Mouse (Mus musculus): ENCODE measurements at regions not wholly inside any gene's neighbourhood (a gene's known extent, or its start where the extent isn't known, plus 50 kb on each side); places are given as distances from the start of the nearest gene placed in this dataset.

- H3K9ac ChIP-seq (replicated peaks; ENCODE audit: low read length), result peak overlapping the region; percentile 25
- H3K36me3 ChIP-seq (replicated peaks; ENCODE audit: control insufficient read depth, insufficient read depth, low read depth, low read length), result no peaks in the 10 kb centered on the region
- no peaks in the 10 kb centered on the region for H3K27me3 ChIP-seq (ENCODE audit: control insufficient read depth, insufficient read depth, low read length)
- ATAC-seq (replicated peaks; ENCODE audit: insufficient number of reproducible peaks, low FRiP score, low TSS enrichment, low read depth), result no peak
- no peaks in the 10 kb centered on the region; the same call in none of the 2 replicates for H3K4me1 ChIP-seq (ENCODE audit: control insufficient read depth, insufficient read depth, low read length)
- no peaks in the 10 kb centered on the region for H3K9me3 ChIP-seq (replicated peaks; ENCODE audit: control insufficient read depth, low read length)
- peak; percentile 45 for DNase-seq (ENCODE audit: low spot score)
- peak overlapping the region; percentile 14 for H3K4me3 ChIP-seq (ENCODE audit: low read depth, low read length)
- H3K27ac ChIP-seq (replicated peaks; ENCODE audit: low read depth, low read length), result peak overlapping the region; percentile 16; the same call in 1 of the 2 replicates
- peak overlapping the region; percentile 57 for H3K4me2 ChIP-seq (ENCODE audit: low read depth, low read length)
- WGBS, result 33% methylated on average over 10 of the region's 10 CpGs
Observed at GRCm38 (mm10) chr9:40617676-40618062, 52.7 kb upstream of the Gm21915 start.

GRCm38 (mm10) chr9:40617036-40617675, 53.3 kb upstream of the Gm21915 start:
- H3K27ac ChIP-seq (replicated peaks; ENCODE audit: low read depth, low read length), result peak overlapping the region; percentile 16; the same call in 1 of the 2 replicates
- no peaks in the 10 kb centered on the region; the same call in none of the 2 replicates for H3K4me1 ChIP-seq (ENCODE audit: control insufficient read depth, insufficient read depth, low read length)
- no peaks in the 10 kb centered on the region for H3K27me3 ChIP-seq (ENCODE audit: control insufficient read depth, insufficient read depth, low read length)
- ATAC-seq (replicated peaks; ENCODE audit: insufficient number of reproducible peaks, low FRiP score, low TSS enrichment, low read depth) (peak; percentile 72; the same call in 1 of the 2 replicates), DNase-seq (ENCODE audit: low spot score) (peak; percentile 73)
- H3K4me3 ChIP-seq (ENCODE audit: low read depth, low read length), result peak overlapping the region; percentile 14
- no peaks in the 10 kb centered on the region for H3K9me3 ChIP-seq (replicated peaks; ENCODE audit: control insufficient read depth, low read length)
- H3K9ac ChIP-seq (replicated peaks; ENCODE audit: low read length), result peak overlapping the region; percentile 1
- WGBS, result under 1% methylated on average over 20 of the region's 20 CpGs
- H3K4me2 ChIP-seq (ENCODE audit: low read depth, low read length), result peak overlapping the region; percentile 57
- no peaks in the 10 kb centered on the region for H3K36me3 ChIP-seq (replicated peaks; ENCODE audit: control insufficient read depth, insufficient read depth, low read depth, low read length)

- H3K36me3 ChIP-seq (replicated peaks; ENCODE audit: control insufficient read depth, insufficient read depth, low read depth, low read length), result no peaks in the 10 kb centered on the region
- no peak overlapping the region for H3K9ac ChIP-seq (replicated peaks; ENCODE audit: low read length)
- DNase-seq (ENCODE audit: low spot score) (peak; percentile 94), ATAC-seq (replicated peaks; ENCODE audit: insufficient number of reproducible peaks, low FRiP score, low TSS enrichment, low read depth) (peak; percentile 71)
- H3K4me1 ChIP-seq (ENCODE audit: control insufficient read depth, insufficient read depth, low read length), result no peaks in the 10 kb centered on the region; the same call in none of the 2 replicates
- H3K4me2 ChIP-seq (ENCODE audit: low read depth, low read length), result peak overlapping the region; percentile 57
- no peaks in the 10 kb centered on the region for H3K27me3 ChIP-seq (ENCODE audit: control insufficient read depth, insufficient read depth, low read length)
- peak overlapping the region; percentile 11; the same call in 1 of the 2 replicates for H3K4me3 ChIP-seq (ENCODE audit: low read depth, low read length)
- no peaks in the 10 kb centered on the region for H3K9me3 ChIP-seq (replicated peaks; ENCODE audit: control insufficient read depth, low read length)
- H3K27ac ChIP-seq (replicated peaks; ENCODE audit: low read depth, low read length), result no peak overlapping the region
- 4% methylated on average over 11 of the region's 11 CpGs for WGBS
Observed at GRCm38 (mm10) chr9:40616426-40617035, 53.9 kb upstream of the Gm21915 start.

- Histone ChIP-seq H3K4me1 (ENCODE audit: control insufficient read depth, insufficient read depth, low read length) (no peaks in the 10 kb centered on the region; the same call in none of the 2 replicates), H3K4me2 (ENCODE audit: low read depth, low read length) (no peak overlapping the region), H3K9me3 (replicated peaks; ENCODE audit: control insufficient read depth, low read length) (no peaks in the 10 kb centered on the region), H3K36me3 (replicated peaks; ENCODE audit: control insufficient read depth, insufficient read depth, low read depth, low read length) (no peaks in the 10 kb centered on the region), H3K27me3 (ENCODE audit: control insufficient read depth, insufficient read depth, low read length) (no peaks in the 10 kb centered on the region), H3K9ac (replicated peaks; ENCODE audit: low read length) (no peak overlapping the region), H3K4me3 (ENCODE audit: low read depth, low read length) (no peak overlapping the region), H3K27ac (replicated peaks; ENCODE audit: low read depth, low read length) (no peak overlapping the region)
- DNase-seq (ENCODE audit: low spot score) (no peak), ATAC-seq (replicated peaks; ENCODE audit: insufficient number of reproducible peaks, low FRiP score, low TSS enrichment, low read depth) (no peak)
- 30% methylated on average over 8 of the region's 8 CpGs for WGBS
Observed at GRCm38 (mm10) chr9:40615891-40616290, 54.5 kb upstream of the Gm21915 start.

- H3K4me3 ChIP-seq (ENCODE audit: low read depth, low read length), result no peak overlapping the region
- H3K27me3 ChIP-seq (ENCODE audit: control insufficient read depth, insufficient read depth, low read length), result no peaks in the 10 kb centered on the region
- H3K27ac ChIP-seq (replicated peaks; ENCODE audit: low read depth, low read length), result no peak overlapping the region
- no peak for DNase-seq (ENCODE audit: low spot score)
- no peaks in the 10 kb centered on the region for H3K36me3 ChIP-seq (replicated peaks; ENCODE audit: control insufficient read depth, insufficient read depth, low read depth, low read length)
- no peak overlapping the region for H3K4me2 ChIP-seq (ENCODE audit: low read depth, low read length)
- H3K9me3 ChIP-seq (replicated peaks; ENCODE audit: control insufficient read depth, low read length), result no peaks in the 10 kb centered on the region
- H3K9ac ChIP-seq (replicated peaks; ENCODE audit: low read length), result no peak overlapping the region
- ATAC-seq (replicated peaks; ENCODE audit: insufficient number of reproducible peaks, low FRiP score, low TSS enrichment, low read depth), result no peak
- H3K4me1 ChIP-seq (ENCODE audit: control insufficient read depth, insufficient read depth, low read length), result no peaks in the 10 kb centered on the region; the same call in none of the 2 replicates
- WGBS, result 66% methylated on average over 5 of the region's 5 CpGs
Observed at GRCm38 (mm10) chr9:40614071-40614470, 56.3 kb upstream of the Gm21915 start.

- DNase-seq (ENCODE audit: low spot score), result no peak
- no peak overlapping the region for H3K27ac ChIP-seq (replicated peaks; ENCODE audit: low read depth, low read length)
- no peak overlapping the region for H3K4me3 ChIP-seq (ENCODE audit: low read depth, low read length)
- no peaks in the 10 kb centered on the region for H3K27me3 ChIP-seq (ENCODE audit: control insufficient read depth, insufficient read depth, low read length)
- WGBS, result 88% methylated on average over 4 of the region's 4 CpGs
- no peaks in the 10 kb centered on the region for H3K36me3 ChIP-seq (replicated peaks; ENCODE audit: control insufficient read depth, insufficient read depth, low read depth, low read length)
- H3K9ac ChIP-seq (replicated peaks; ENCODE audit: low read length), result no peak overlapping the region
- no peak overlapping the region for H3K4me2 ChIP-seq (ENCODE audit: low read depth, low read length)
- no peaks in the 10 kb centered on the region for H3K9me3 ChIP-seq (replicated peaks; ENCODE audit: control insufficient read depth, low read length)
- no peaks in the 10 kb centered on the region; the same call in none of the 2 replicates for H3K4me1 ChIP-seq (ENCODE audit: control insufficient read depth, insufficient read depth, low read length)
- no peak for ATAC-seq (replicated peaks; ENCODE audit: insufficient number of reproducible peaks, low FRiP score, low TSS enrichment, low read depth)
Observed at GRCm38 (mm10) chr9:40613182-40613581, 57.2 kb upstream of the Gm21915 start.

GRCm38 (mm10) chr9:40612755-40613154, 57.7 kb upstream of the Gm21915 start:
- ATAC-seq (replicated peaks; ENCODE audit: insufficient number of reproducible peaks, low FRiP score, low TSS enrichment, low read depth) (no peak), DNase-seq (ENCODE audit: low spot score) (no peak)
- H3K27me3 ChIP-seq (ENCODE audit: control insufficient read depth, insufficient read depth, low read length), result no peaks in the 10 kb centered on the region
- H3K36me3 ChIP-seq (replicated peaks; ENCODE audit: control insufficient read depth, insufficient read depth, low read depth, low read length), result no peaks in the 10 kb centered on the region
- no peaks in the 10 kb centered on the region for H3K9me3 ChIP-seq (replicated peaks; ENCODE audit: control insufficient read depth, low read length)
- no peak overlapping the region for H3K4me2 ChIP-seq (ENCODE audit: low read depth, low read length)
- no peaks in the 10 kb centered on the region; the same call in none of the 2 replicates for H3K4me1 ChIP-seq (ENCODE audit: control insufficient read depth, insufficient read depth, low read length)
- no peak overlapping the region for H3K4me3 ChIP-seq (ENCODE audit: low read depth, low read length)
- no peak overlapping the region for H3K9ac ChIP-seq (replicated peaks; ENCODE audit: low read length)
- no peak overlapping the region for H3K27ac ChIP-seq (replicated peaks; ENCODE audit: low read depth, low read length)
- 95% methylated on average over 1 of the region's 1 CpGs for WGBS

- no peaks in the 10 kb centered on the region for H3K36me3 ChIP-seq (replicated peaks; ENCODE audit: control insufficient read depth, insufficient read depth, low read depth, low read length)
- no peak overlapping the region for H3K4me3 ChIP-seq (ENCODE audit: low read depth, low read length)
- no peak overlapping the region for H3K4me2 ChIP-seq (ENCODE audit: low read depth, low read length)
- no peaks in the 10 kb centered on the region; the same call in none of the 2 replicates for H3K4me1 ChIP-seq (ENCODE audit: control insufficient read depth, insufficient read depth, low read length)
- no peaks in the 10 kb centered on the region for H3K9me3 ChIP-seq (replicated peaks; ENCODE audit: control insufficient read depth, low read length)
- no peaks in the 10 kb centered on the region for H3K27me3 ChIP-seq (ENCODE audit: control insufficient read depth, insufficient read depth, low read length)
- WGBS, result 83% methylated on average over 4 of the region's 4 CpGs
- DNase-seq (ENCODE audit: low spot score), result no peak
- no peak for ATAC-seq (replicated peaks; ENCODE audit: insufficient number of reproducible peaks, low FRiP score, low TSS enrichment, low read depth)
- no peak overlapping the region for H3K27ac ChIP-seq (replicated peaks; ENCODE audit: low read depth, low read length)
- H3K9ac ChIP-seq (replicated peaks; ENCODE audit: low read length), result no peak overlapping the region
Observed at GRCm38 (mm10) chr9:40612312-40612711, 58.1 kb upstream of the Gm21915 start.
